Mouse (Mus musculus) adrenal gland, adult 2 months (tissue): ENCODE data around the gene Fyn. TPM values are rescaled to one million over a fixed set of nuclear protein-coding genes. Genes with fewer than 3 reads are reported as not detected.

ENCODE experiments used
- DNase-seq: peaks from one replicate; pipeline ENCODE4 v3.0.0; 2021
- polyA plus RNA-seq: library from polyadenylated mRNA; depleted of rRNA; stranded (reverse); fragments of >200 nt; gene quantifications from 2 replicates; pipeline ENCODE4 v1.2.3, GENCODE M21; 2012
- total RNA-seq, 2 experiments: library from RNA; stranded (reverse); gene quantifications; 2 replicates each; pipeline ENCODE4 v1.2.3; 2021

Gene Fyn
- total and polyA plus RNA-seq, 3 experiments, result 22.7 to 56.2 (median 37.9) TPM

- peak; percentile 48 for DNase-seq
Measured at GRCm38 (mm10) chr10:39411857-39412559, 43.4 kb downstream of the Fyn start.

GRCm38 (mm10) chr10:39412826-39413620, 44.4 kb downstream of the Fyn start:
- DNase-seq, result no peak

DNA sequence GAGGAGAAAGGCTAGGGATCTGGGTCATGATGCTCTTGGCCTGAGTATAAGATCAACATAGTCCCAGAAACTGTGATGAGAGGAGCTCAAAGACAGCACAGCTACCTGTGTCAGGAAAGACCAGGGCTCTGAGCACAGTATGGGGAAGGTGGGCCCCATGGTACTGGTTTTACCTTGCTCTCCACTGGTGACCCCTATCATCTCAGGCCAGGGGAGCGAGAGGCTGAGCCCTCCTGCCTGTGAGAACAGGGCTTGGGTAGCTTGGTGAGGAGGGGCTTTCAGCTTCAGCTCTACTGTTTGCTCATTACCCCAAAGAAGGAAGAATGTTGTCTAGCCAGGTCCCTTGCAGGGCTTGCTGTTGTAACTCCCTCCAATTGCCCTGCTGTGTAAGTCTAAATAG, 45.4 kb downstream of the Fyn start:
- DNase-seq, result no peak

GRCm38 (mm10) chr10:39415586-39415985, 46.9 kb downstream of the Fyn start:
- DNase-seq, result peak; percentile 86

DNA sequence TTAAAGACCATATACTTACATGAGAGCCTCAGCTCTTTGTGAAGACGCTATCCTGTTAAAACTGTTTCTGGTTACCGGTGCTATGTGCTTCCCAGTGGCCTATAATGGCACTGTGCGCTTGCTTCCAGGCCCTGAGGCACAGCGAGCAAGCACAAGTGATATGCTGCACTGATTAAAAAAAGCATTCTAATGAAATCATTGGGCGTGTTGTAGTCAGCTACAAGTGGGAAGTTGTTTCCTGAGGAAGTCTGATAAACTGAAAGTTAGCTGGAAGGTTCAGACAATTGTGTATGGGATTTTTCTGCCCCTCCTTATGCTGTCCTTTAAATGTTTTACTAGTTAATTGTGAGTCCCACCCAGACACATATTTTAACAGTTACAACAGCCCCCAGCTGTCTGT, 49.0 kb downstream of the Fyn start:
- DNase-seq, result no peak

- DNase-seq, result no peak
Measured at GRCm38 (mm10) chr10:39418395-39418794, 49.7 kb downstream of the Fyn start.

DNA sequence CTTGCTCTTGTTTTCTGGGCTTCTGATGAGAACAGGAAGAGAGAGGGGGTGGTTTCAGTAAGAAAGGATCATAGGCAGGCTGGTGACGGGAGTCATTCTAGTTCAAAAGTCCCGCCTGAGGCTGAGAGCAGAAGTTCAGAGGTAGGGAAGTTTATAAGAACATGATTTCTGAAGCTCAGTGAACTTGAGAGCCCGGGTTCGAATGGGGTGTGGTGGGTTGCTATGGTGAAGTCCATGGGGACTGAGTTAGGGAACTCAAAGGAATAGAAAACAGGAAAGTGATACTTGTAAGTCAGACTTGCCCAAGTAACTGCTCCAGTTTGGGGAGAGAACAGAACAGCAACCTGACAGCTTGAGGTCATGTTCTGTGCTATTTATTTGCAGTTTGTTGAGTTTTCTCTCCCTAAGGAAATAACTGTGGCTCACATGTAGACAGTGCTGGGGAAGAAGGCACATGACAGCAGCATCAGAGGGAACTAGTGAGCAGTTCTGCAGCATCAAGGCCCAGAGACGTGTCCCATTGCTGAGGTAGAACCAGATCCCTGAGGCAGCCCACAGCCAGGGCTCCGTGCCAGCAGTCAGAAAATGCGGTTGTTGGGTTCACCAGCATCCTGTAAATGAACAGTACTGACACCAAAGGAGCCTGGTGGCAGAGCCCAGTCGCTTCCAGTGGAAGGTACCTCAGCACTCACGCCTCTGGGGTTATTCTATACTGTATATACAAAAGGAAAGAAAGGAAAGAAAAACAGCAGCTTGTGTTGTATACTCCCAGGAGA, 52.4 kb downstream of the Fyn start:
- DNase-seq, result no peak

DNA sequence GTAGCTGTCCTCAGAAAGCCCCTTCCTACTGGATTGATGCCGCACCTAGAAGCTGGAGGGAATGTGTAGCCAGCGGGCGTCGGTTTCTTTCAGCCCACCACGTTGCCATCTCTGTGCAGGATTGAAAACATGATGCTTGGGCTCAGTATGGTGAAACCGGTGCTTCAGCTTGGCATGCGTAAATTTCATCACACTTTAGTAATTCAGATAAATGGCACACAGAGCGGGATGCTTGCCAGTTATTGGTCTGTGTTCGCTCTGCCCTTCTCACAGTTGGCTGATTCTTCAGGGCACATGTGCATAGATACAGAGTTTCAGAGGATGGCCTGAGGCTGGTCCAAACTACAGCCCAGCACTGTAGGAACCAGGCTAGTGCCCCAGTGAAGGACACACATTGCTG, 53.1 kb downstream of the Fyn start:
- no peak for DNase-seq

DNA sequence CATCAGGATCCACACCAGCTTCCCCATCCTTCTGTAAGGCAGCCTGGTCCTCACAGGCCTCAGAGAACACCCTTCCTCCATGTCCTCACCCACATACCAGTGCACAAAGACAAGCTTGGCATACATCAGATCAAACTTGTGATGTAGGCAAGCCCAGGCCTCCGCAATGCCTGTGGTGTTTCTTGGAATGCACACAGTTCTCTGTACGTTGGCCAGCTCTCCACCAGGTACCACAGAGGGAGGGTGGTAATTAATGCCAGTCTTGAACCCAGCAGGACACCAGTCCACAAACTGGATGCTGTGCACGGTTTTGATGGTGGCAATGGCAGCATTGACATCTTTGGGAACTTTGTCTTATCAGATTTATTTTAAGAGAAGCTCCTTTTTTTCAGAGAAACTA, 56.0 kb downstream of the Fyn start:
- DNase-seq, result no peak

DNA sequence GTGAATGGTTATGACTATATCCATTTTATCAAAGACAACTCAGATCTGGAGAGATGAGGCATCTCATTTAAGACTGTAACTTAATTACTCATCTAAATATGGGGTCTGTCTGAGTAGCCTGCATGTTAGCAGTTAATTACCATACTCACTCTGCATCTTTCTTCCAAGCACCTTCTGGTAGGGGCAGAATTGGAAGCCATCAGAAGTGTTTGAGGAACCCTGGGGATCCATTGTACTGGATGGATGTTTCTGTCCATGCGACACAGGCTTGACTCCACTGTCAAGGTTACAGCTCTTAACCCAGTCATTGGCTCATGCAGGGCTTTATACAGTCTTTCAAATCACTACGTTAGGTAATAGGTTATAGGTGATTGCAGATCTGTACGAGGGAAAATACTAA, 57.4 kb downstream of the Fyn start:
- no peak for DNase-seq

GRCm38 (mm10) chr10:39426833-39427490, 58.3 kb downstream of the Fyn start:
- no peak for DNase-seq

DNA sequence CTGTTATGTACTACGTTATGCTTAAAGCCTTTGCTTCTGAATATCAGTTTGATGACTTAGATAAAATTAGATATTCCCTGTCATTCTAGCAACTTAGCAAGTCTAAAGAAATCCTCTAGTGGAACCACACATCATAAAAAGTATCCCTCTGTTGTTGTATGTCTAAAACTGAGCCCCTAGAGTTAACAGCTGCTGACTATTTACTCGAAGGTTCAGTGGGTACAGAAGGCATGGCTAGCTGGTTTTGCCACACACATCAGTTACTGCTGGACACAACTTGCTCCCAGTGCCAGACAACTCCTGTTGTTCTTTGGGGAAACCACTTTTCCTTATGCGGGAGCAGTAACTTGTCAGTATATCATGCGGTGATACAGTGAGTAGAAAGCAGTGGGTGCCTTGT, 61.0 kb downstream of the Fyn start:
- DNase-seq, result no peak

DNA sequence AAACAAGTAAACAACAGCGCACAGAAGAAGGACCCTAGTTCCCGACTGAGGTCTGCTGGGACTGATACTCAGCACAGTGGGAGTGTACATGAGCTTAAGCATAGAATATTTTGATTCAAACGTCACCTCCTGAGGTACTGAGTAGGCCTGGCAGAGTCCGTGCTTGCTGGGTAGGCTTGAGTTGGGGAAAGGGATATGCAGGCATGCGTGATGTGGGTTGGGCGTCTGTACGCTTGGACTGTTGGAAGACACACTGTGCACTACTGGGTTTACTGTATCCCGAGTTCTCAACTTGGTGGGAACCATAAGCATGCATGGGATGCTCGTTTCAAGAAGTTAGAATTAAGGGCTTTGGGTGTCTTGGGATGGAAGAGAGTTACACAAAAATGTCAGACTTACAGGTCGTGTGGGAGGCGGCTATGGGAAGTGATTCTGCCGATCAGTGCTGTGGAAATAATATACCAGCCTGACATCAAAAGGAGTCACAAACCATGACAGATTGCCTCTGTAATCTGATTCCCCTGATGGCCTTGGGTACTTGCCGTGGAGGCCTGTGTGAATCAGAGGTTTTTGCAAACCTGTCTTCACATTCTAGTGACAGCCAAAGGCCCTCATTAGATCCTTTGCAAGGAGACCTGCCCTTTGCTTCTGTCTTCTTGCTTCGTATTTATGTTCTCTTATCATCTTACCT, 61.6 kb downstream of the Fyn start:
- peak; percentile 77 for DNase-seq

DNA sequence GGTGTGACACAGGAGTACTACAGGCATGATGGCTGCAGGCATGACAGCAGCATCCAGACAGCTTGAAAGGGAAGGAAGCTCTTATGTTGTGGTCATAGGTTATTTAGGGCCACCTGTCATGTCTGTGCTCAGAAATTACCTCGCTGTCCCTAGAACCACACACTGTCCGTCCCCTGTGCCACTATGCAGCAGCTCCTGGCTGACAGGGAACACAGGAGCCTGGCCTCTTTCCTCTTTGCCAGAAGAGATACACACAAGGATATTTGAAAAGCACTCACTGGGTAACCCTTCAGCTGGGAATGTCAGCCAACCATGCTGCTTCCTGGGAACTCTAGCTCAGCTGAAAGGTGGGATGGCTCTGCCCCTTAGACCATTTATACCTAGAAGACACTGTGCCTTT, 62.6 kb downstream of the Fyn start:
- no peak for DNase-seq

GRCm38 (mm10) chr10:39432648-39433568, 64.3 kb downstream of the Fyn start:
- no peak for DNase-seq

- DNase-seq, result no peak
Measured at GRCm38 (mm10) chr10:39433893-39434292, 65.2 kb downstream of the Fyn start.

- DNase-seq, result peak; percentile 79
Measured at GRCm38 (mm10) chr10:39434758-39435448, 66.2 kb downstream of the Fyn start.

GRCm38 (mm10) chr10:39438905-39439304, 70.2 kb downstream of the Fyn start:
- DNase-seq, result no peak

DNA sequence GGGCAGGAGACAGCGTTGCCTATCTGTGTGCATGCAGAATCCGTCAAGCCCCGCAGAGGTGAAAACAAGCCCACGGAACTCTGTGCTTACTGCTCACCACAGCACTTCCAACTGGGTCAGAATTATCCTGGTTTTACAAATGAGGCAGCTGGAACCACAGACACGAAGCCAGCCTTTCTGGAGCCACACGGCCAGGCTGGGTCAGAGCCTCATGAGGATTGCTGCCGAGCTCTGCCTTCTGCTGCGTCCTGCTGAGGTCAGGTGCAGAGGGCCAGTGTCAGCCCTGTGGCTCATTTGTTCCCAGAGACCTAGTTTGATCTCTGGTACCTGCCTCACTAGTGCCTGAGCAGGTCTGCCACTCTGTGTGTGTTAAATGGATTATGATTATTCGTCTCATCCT, 71.9 kb downstream of the Fyn start:
- no peak for DNase-seq

DNA sequence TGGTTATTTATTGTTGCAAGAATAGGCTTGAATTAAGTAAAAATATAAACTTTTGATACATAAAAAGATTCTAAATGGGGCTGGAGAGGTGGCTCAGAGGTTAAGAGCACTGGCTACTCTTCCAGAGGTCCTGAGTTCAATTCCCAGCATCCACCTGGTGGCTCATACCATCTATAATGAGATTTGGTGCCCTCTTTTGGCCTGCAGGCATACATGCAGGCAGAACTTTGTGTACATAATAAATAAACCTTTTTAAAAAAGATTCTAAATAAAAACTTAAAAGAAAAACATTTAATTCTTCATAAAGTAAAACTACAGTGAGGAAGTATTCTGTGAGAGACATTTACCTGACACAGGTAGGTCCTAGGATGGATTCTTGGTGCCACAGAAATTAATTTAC, 73.0 kb downstream of the Fyn start:
- DNase-seq, result no peak
